Mouse (Mus musculus): ENCODE measurements around the gene Klk1b16. TPM values are rescaled to one million over a fixed set of nuclear protein-coding genes. Genes with fewer than 3 reads are reported as not detected.

The Klk1b16 gene
- polyA plus RNA-seq, 1 experiment from 2014 or later = not detected

Other genes with a start within 250 kb of the Klk1b16 start
- not detected in 2 replicates for gene Klk15, start 203.0 kb upstream of the Klk1b16 start, polyA plus RNA-seq (2014; fragmentation: Nextera tagmentation; extraction: Ambion mirVana)
- not detected in 2 replicates for gene Klk1b8, start 186.1 kb upstream of the Klk1b16 start, polyA plus RNA-seq (2014; fragmentation: Nextera tagmentation; extraction: Ambion mirVana)
- gene Klk1b1, start 170.0 kb upstream of the Klk1b16 start, polyA plus RNA-seq (2014; fragmentation: Nextera tagmentation; extraction: Ambion mirVana) = not detected in 2 replicates
- not detected in 2 replicates for gene Klk1b9, start 160.7 kb upstream of the Klk1b16 start, polyA plus RNA-seq (2014; fragmentation: Nextera tagmentation; extraction: Ambion mirVana)
- not detected in 2 replicates for gene Klk1b11, start 140.9 kb upstream of the Klk1b16 start, polyA plus RNA-seq (2014; fragmentation: Nextera tagmentation; extraction: Ambion mirVana)
- not detected in 2 replicates for gene Klk1b26, start 124.6 kb upstream of the Klk1b16 start, polyA plus RNA-seq (2014; fragmentation: Nextera tagmentation; extraction: Ambion mirVana)
- gene Klk1b27, start 84.5 kb upstream of the Klk1b16 start, polyA plus RNA-seq (2014; fragmentation: Nextera tagmentation; extraction: Ambion mirVana) = not detected in 2 replicates
- not detected in 2 replicates for gene Klk1b21, start 34.4 kb upstream of the Klk1b16 start, polyA plus RNA-seq (2014; fragmentation: Nextera tagmentation; extraction: Ambion mirVana)
- not detected in 2 replicates for gene Klk1b22, start 24.1 kb upstream of the Klk1b16 start, polyA plus RNA-seq (2014; fragmentation: Nextera tagmentation; extraction: Ambion mirVana)
- not detected in 2 replicates for gene Klk1b24, start 51.5 kb downstream of the Klk1b16 start, polyA plus RNA-seq (2014; fragmentation: Nextera tagmentation; extraction: Ambion mirVana)
- gene Klk1b3, start 61.4 kb downstream of the Klk1b16 start, polyA plus RNA-seq (2014; fragmentation: Nextera tagmentation; extraction: Ambion mirVana) = not detected in 2 replicates
- gene Klk1b4, start 70.7 kb downstream of the Klk1b16 start, polyA plus RNA-seq (2014; fragmentation: Nextera tagmentation; extraction: Ambion mirVana) = not detected in 2 replicates
- gene Klk1b5, start 79.2 kb downstream of the Klk1b16 start, polyA plus RNA-seq (2014; fragmentation: Nextera tagmentation; extraction: Ambion mirVana) = not detected in 2 replicates
- not detected in 2 replicates for gene Klk1, start 88.6 kb downstream of the Klk1b16 start, polyA plus RNA-seq (2014; fragmentation: Nextera tagmentation; extraction: Ambion mirVana)
- not detected in 2 replicates for gene Gm36864, start 99.4 kb downstream of the Klk1b16 start, polyA plus RNA-seq (2014; fragmentation: Nextera tagmentation; extraction: Ambion mirVana)
- 1.3 and 1.8 TPM in 2 replicates for gene 1700028J19Rik, start 109.9 kb downstream of the Klk1b16 start, polyA plus RNA-seq (2014; fragmentation: Nextera tagmentation; extraction: Ambion mirVana)
- gene 2410002F23Rik, start 110.0 kb downstream of the Klk1b16 start, polyA plus RNA-seq (2014; fragmentation: Nextera tagmentation; extraction: Ambion mirVana) = 199 and 211 TPM in 2 replicates
- not detected in 2 replicates for gene Acp4, start 120.6 kb downstream of the Klk1b16 start, polyA plus RNA-seq (2014; fragmentation: Nextera tagmentation; extraction: Ambion mirVana)
- 1.8 TPM in 1 of 2 replicates, not detected in the other for gene Gm15517, start 124.7 kb downstream of the Klk1b16 start, polyA plus RNA-seq (2014; fragmentation: Nextera tagmentation; extraction: Ambion mirVana)
- gene Clec11a, start 170.1 kb downstream of the Klk1b16 start, polyA plus RNA-seq (2014; fragmentation: Nextera tagmentation; extraction: Ambion mirVana) = 4.6 and 4.7 TPM in 2 replicates
- gene Shank1, start 173.5 kb downstream of the Klk1b16 start, polyA plus RNA-seq (2014; fragmentation: Nextera tagmentation; extraction: Ambion mirVana) = 35.1 and 37.8 TPM in 2 replicates
- 39.5 and 48.5 TPM in 2 replicates for gene Syt3, start 247.3 kb downstream of the Klk1b16 start, polyA plus RNA-seq (2014; fragmentation: Nextera tagmentation; extraction: Ambion mirVana)
- gene 1700008O03Rik, start 249.1 kb downstream of the Klk1b16 start, polyA plus RNA-seq (2014; fragmentation: Nextera tagmentation; extraction: Ambion mirVana) = 1.7 and 1.9 TPM in 2 replicates

Data from midbrain, embryonic 14.5 days (tissue).